Mouse (Mus musculus) CD4-positive naive resting alpha-beta T cell, adult 57 days (primary cell): ENCODE measurements around the gene Hint2. TPM values are rescaled to one million over a fixed set of nuclear protein-coding genes. Genes with fewer than 3 reads are reported as not detected.

Experiments
- total RNA-seq: library from RNA; stranded (reverse); gene quantifications from one replicate; pipeline ENCODE4 v1.2.4, GENCODE M21; 2023

Hint2 gene
- total RNA-seq, result 19.1 TPM

DNA sequence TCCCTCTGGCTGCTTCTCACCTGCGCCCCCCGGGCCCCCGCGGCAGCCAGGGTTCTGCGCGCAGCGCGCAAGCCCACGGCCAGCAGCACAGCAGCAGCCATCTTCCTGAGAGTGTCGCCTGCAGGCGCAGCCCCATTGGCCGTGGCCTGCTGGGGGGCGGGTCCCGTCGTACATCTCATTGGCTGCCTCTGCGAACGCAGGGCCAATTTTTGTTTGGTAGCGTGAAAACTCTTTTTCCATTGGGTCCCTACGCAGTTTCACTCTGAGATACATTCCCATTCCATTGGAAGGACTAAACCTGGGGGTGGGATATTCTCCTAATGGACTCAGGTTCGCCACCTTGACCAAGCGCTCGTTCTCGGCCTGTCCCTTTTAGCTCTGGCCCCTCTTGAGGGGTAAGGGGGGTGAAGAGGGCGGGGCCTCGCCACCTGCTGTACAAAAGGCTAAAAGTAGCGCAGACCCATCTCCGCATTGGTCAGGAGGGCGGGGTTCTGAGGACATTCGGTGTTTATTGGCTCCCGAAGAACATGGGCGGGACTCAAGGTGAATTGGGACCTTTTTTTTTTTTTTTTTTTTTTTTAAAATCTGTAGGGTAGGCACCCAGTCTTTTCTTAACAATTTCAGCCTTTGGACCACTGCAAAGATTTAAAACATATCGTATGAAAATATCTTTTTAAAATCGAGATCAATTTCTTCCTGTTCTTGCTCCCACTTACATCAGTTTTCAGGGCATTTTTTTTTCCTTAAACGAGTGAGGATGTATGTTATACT, at the start of gene Hint2:
TSS of gene Hint2 (minus strand) at position 128 of the 771 bp plus-strand sequence.

DNA sequence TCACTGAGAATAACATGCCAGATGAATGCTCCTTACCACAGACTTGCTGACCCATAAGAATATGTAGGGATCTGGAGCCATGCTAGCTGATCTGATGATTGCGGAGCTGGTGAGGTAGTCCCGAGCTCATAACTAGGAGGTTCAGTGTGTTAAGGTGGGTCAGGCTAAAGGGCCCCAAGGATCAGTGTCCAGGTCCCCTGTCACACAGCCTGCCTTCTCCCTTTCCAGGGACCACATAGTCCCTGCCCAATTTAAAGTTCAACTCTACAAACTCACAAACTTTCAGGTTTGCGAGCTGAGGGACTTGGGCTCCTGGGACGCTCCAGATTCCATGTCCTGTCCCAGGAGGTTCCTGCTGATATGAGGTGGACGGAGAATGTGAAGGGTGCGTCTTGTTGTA, 44.4 kb upstream of the Hint2 start, which contains the start of gene Olfr70:
TSS of gene Olfr70 (minus strand) at position 101 of the 400 bp plus-strand sequence.

DNA sequence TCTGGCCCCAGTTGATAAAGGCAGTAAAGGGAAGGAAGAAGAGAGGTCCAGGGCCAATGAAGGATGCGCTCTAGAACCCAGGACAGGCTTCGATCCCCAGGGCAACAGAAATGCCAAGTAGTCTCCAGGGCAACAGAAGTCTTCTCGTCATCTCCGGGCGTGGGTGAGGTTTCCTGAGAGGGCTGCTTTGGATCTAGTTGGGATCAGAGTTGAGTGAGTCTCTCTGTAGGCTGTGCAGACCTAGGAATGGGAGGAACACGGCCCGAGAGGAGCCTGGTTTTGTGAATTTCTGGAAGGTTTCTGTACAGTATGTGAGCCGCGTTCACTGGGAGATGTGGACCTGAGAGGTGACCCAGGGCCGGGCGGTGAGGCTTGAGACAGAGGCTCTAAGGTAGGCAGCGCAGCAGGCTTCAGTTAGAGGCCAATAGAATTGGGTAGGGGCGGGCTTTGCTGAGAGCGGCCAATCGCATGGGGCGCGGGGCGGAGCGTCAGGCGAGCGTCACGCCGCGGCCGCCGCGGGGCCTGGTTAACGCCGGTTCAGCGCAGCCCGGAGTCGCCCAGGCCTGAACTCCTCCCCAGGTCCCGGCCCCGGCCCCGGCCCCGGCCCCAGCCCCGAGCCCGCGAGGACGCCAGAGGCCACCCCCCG, 12.6 kb upstream of the Hint2 start, which contains the start of the genes Tmem8b and Fam221b:
TSS of gene Tmem8b (plus strand) at position 190 of the 646 bp plus-strand sequence.
TSS of gene Fam221b (minus strand) at position 364 of the 646 bp plus-strand sequence.

DNA sequence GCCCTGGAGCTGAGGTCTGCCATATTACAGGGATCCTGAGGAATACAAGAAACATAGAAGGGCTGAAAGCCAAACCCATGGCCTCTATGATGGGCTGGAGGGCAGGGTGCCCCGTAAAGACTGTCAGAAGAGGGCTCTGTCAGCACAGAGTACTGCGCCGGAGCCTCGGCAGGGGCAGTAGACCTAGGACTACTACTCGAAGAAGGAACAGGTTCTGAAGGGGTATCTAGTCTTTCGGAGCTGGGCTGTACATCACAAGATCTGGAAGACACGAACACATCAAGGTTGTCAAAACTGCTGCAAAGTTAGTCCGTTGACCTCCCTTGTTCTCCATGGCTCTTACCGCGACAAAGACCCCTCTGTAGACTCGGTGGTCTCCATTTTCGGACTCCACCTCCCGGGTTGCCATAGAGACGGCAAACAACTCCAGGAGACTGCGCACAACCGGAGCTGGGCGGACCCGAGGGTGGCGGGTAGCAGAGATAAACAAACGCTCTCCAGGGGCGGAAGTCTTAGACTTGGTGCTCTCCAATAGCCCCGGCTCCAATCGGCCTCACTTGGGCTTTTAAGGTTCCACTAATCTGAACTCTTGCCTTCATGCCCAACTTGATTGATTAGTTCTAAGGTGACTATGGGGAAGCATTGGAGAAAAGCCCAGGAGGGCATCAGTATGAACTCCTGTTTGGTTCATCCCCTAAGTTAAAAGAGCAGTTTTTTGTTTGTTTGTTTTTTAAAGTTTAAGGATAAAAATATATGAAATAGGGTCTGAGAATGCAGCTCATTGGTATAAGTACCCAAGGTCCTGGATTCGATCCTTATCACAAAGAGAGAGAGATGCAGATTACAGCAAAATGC, 2.9 kb downstream of the Hint2 start, which contains the start of gene Spag8:
TSS of gene Spag8 (minus strand) at position 434 of the 855 bp plus-strand sequence.

DNA sequence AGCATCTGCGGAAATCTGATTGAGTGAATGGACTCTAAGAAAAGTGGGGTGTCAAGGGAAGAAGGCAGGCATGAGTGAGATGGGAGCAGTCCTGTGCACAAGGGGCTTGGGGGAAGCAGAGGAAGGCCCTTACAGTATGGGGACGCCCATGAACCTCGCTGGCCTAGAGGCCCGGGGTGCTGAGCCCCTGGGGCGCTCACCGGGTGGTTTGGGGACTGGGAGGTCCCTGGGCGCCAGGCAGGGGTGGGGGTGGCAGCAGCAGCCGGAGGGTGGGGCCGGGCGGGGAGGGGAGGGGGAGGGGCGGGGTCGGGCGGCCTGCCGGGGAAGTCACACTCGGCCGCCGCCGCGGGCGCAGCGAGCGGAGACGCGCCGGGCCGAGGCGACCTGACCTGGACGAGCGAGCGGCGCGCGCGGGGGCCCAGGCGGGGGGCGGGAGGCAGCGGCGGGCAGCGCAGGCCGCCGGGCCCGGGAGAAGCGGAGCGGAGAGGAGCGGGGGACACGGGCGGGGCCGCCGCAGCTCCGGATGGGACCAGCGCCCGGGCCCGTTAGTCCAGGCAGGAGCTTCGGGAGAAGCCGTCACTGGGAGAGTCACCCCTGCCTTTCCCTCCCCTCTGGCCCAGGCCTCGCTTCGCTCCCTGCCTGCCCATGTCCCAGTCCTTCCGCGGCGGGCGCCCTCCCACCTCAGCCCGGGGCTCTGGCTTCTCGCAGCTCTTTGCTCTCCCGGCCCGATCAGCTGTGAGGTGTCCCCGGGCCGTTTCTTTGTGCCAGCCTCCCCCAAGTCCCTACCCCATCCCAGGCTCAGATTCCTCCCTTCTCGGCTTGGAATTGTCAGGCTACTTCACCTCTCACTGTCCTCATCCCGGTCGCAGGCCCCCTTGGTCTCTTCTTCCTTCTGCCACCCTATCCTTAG, 25.0 kb downstream of the Hint2 start, which contains the start of gene Npr2:
TSS of gene Npr2 (plus strand) at position 890 of the 910 bp plus-strand sequence.

Other genes starting within 250 kb of the Hint2 start
- not detected for gene Fam166b, start 227.3 kb downstream of the Hint2 start, total RNA-seq
- gene Tesk1, start 214.5 kb downstream of the Hint2 start, total RNA-seq, result 49.4 TPM
- gene Cd72, start 201.8 kb downstream of the Hint2 start, total RNA-seq, result 32.7 TPM
- 77.8 TPM for gene Sit1, start 172.7 kb downstream of the Hint2 start, total RNA-seq
- gene Ccdc107, start 163.6 kb downstream of the Hint2 start, total RNA-seq, result 35.4 TPM
- 3.8 TPM for gene Arhgef39, start 156.8 kb downstream of the Hint2 start, total RNA-seq
- gene Car9, start 149.5 kb downstream of the Hint2 start, total RNA-seq, result not detected
- 1.3 TPM for gene Tpm2, start 132.7 kb downstream of the Hint2 start, total RNA-seq
- gene Creb3, start 94.1 kb downstream of the Hint2 start, total RNA-seq, result 72.7 TPM
- 291 TPM for gene Tln1, start 93.8 kb downstream of the Hint2 start, total RNA-seq
- 56.6 TPM for gene Rgp1, start 77.8 kb downstream of the Hint2 start, total RNA-seq
- gene Gba2, start 77.6 kb downstream of the Hint2 start, total RNA-seq, result 37.6 TPM
- gene Msmp, start 72.0 kb downstream of the Hint2 start, total RNA-seq, result not detected
- gene Npr2, start 24.5 kb downstream of the Hint2 start, total RNA-seq, result not detected
- gene Spag8, start 2.9 kb downstream of the Hint2 start, total RNA-seq, result not detected
- 4.1 TPM for gene Tmem8b, start 12.5 kb upstream of the Hint2 start, total RNA-seq
- gene Fam221b, start 12.7 kb upstream of the Hint2 start, total RNA-seq, result not detected
- gene Olfr70, start 44.3 kb upstream of the Hint2 start, total RNA-seq, result not detected
- not detected for gene Olfr71, start 53.8 kb upstream of the Hint2 start, total RNA-seq
- not detected for gene Hrct1, start 70.7 kb upstream of the Hint2 start, total RNA-seq
- not detected for gene Spaar, start 73.6 kb upstream of the Hint2 start, total RNA-seq
- not detected for gene Olfr159, start 114.5 kb upstream of the Hint2 start, total RNA-seq
- not detected for gene Olfr156, start 167.4 kb upstream of the Hint2 start, total RNA-seq
- not detected for gene Olfr157, start 183.7 kb upstream of the Hint2 start, total RNA-seq
- gene Olfr155, start 195.1 kb upstream of the Hint2 start, total RNA-seq, result not detected
- gene Reck, start 219.1 kb upstream of the Hint2 start, total RNA-seq, result 2.3 TPM